Mouse (Mus musculus) intestine, postnatal 0 days (tissue): Measurements from ENCODE around the gene Milr1. TPM values are rescaled to one million over a fixed set of nuclear protein-coding genes. Genes with fewer than 3 reads are reported as not detected.
"Not testable (repeated sequence)": the region's sequence is repeated elsewhere in the genome, so short reads cannot be mapped to it uniquely, and the experiment has no call there.

ENCODE experiments used
- ATAC-seq: fragments of 200-750 bp; cut with Nextera tagmentation; 2 replicates; pipeline ENCODE4 v1.8.0; 2017; ENCODE audit warnings: mild to moderate bottlenecking, moderate TSS enrichment, moderate library complexity
- H3K27ac ChIP-seq: fragments of 300-500 bp; sonication (generic); 2 replicates; pipeline ENCODE4 v1.5.1; 2014; ENCODE audit warnings: mild to moderate bottlenecking, low read depth, low read length, moderate library complexity
- H3K27me3 ChIP-seq: fragments of 300-500 bp; sonication (generic); replicated peaks from 2 replicates; pipeline ENCODE4 v1.6.1; 2014; ENCODE audit warnings: low read length, mixed read lengths; ENCODE audit not compliant: control insufficient read depth, insufficient read depth
- H3K36me3 ChIP-seq: fragments of 300-500 bp; sonication (generic); 2 replicates; pipeline ENCODE4 v1.6.1; 2014; ENCODE audit warnings: mild to moderate bottlenecking, moderate library complexity; ENCODE audit not compliant: control insufficient read depth, insufficient read depth
- H3K4me1 ChIP-seq: fragments of 300-500 bp; sonication (generic); replicated peaks from 2 replicates; pipeline ENCODE4 v1.6.1; 2014; ENCODE audit warnings: antibody characterized with exemption, low read length, mixed read lengths; ENCODE audit not compliant: control insufficient read depth, insufficient read depth
- H3K4me2 ChIP-seq: fragments of 300-500 bp; sonication (generic); replicated peaks from 2 replicates; pipeline ENCODE4 v1.6.1; 2014; ENCODE audit warnings: low read depth, mild to moderate bottlenecking, moderate library complexity
- H3K4me3 ChIP-seq: fragments of 300-500 bp; sonication (generic); 2 replicates; pipeline ENCODE4 v1.5.1; 2014; ENCODE audit warnings: low read depth, low read length
- H3K9ac ChIP-seq: fragments of 300-500 bp; sonication (generic); 2 replicates; pipeline ENCODE4 v1.6.1; 2014; ENCODE audit warnings: mild to moderate bottlenecking, low read depth, low read length
- H3K9me3 ChIP-seq: fragments of 300-500 bp; sonication (generic); 2 replicates; pipeline ENCODE4 v1.6.1; 2016; ENCODE audit warnings: mixed run types; ENCODE audit not compliant: control insufficient read depth
- CTCF ChIP-seq: sonication (generic); IDR thresholded peaks from 2 replicates; pipeline ENCODE4 v1.5.1; 2016; ENCODE audit warnings: low read depth, mild to moderate bottlenecking, control low read depth, antibody characterized with exemption, moderate library complexity
- WGBS: fragments of 180-500 bp; shearing (Covaris S2); extraction: QIAGEN DNeasy Blood & Tissue Kit; methylation state at CpG from one replicate; pipeline ENCODE4 v1.1.7; 2014; 5-methylcytosine and 5-hydroxymethylcytosine counted together
- polyA plus RNA-seq: library from polyadenylated mRNA; unstranded; fragments of >200 nt; fragmentation: Nextera tagmentation; extraction: Ambion mirVana; gene quantifications from 2 replicates; pipeline ENCODE4 v1.2.1, GENCODE M21; 2015

Milr1 gene
- polyA plus RNA-seq, 1 experiment from 2014 or later: 1.9 TPM

GRCm38 (mm10) chr11:106720379-106720778, 30.6 kb upstream of the Milr1 start:
- H3K4me2 ChIP-seq: no peak overlapping the region
- 35% methylated on average over 8 of the region's 8 CpGs for WGBS
- no peaks in the 10 kb centered on the region for H3K27me3 ChIP-seq
- H3K36me3 ChIP-seq: no peaks in the 10 kb centered on the region
- no peak overlapping the region for H3K27ac ChIP-seq
- peaks cover 4% of the 10 kb centered on the region; the same call in 1 of the 2 replicates for H3K4me1 ChIP-seq
- no peak for TF ChIP-seq CTCF
- no peak for ATAC-seq
- H3K4me3 ChIP-seq: no peak overlapping the region
- no peak overlapping the region for H3K9ac ChIP-seq
- no peaks in the 10 kb centered on the region for H3K9me3 ChIP-seq

GRCm38 (mm10) chr11:106722831-106723361, 28.1 kb upstream of the Milr1 start:
- H3K27ac ChIP-seq: peak overlapping the region; percentile 21; the same call in 1 of the 2 replicates
- ATAC-seq: peak; percentile 72

GRCm38 (mm10) chr11:106723611-106724125, 27.4 kb upstream of the Milr1 start:
- 70% methylated on average over 15 of the region's 15 CpGs for WGBS
- H3K9ac ChIP-seq: no peak overlapping the region
- H3K36me3 ChIP-seq: no peaks in the 10 kb centered on the region
- no peaks in the 10 kb centered on the region for H3K27me3 ChIP-seq
- no peaks in the 10 kb centered on the region for H3K9me3 ChIP-seq
- peaks cover 4% of the 10 kb centered on the region; the same call in 1 of the 2 replicates for H3K4me1 ChIP-seq
- H3K4me2 ChIP-seq: no peak overlapping the region
- ATAC-seq: no peak
- no peak for TF ChIP-seq CTCF
- H3K4me3 ChIP-seq: no peak overlapping the region
- no peak overlapping the region for H3K27ac ChIP-seq

More at GRCm38 (mm10) chr11:106722831-106723361, 28.1 kb upstream of the Milr1 start:
- H3K9me3 ChIP-seq: no peaks in the 10 kb centered on the region
- H3K4me1 ChIP-seq: peaks cover 4% of the 10 kb centered on the region; the same call in 1 of the 2 replicates
- no peaks in the 10 kb centered on the region for H3K36me3 ChIP-seq
- H3K9ac ChIP-seq: no peak overlapping the region
- H3K27me3 ChIP-seq: no peaks in the 10 kb centered on the region
- WGBS: 5% methylated on average over 6 of the region's 7 CpGs
- no peak for TF ChIP-seq CTCF
- H3K4me3 ChIP-seq: no peak overlapping the region
- 0 out of 2 replicates have a peak overlapping the region, but pooled peaks have one; percentile 6 for H3K4me2 ChIP-seq

GRCm38 (mm10) chr11:106724176-106724915, 26.7 kb upstream of the Milr1 start:
- ATAC-seq: no peak; the same call in 1 of the 2 replicates
- no peaks in the 10 kb centered on the region for H3K27me3 ChIP-seq
- H3K27ac ChIP-seq: no peak overlapping the region
- H3K36me3 ChIP-seq: no peaks in the 10 kb centered on the region
- H3K9me3 ChIP-seq: no peaks in the 10 kb centered on the region
- 80% methylated on average over 10 of the region's 10 CpGs for whole genome bisulfite sequencing
- H3K4me2 ChIP-seq: no peak overlapping the region
- H3K9ac ChIP-seq: no peak overlapping the region
- no peak for TF ChIP-seq CTCF
- no peak overlapping the region for H3K4me3 ChIP-seq
- H3K4me1 ChIP-seq: peaks cover 4% of the 10 kb centered on the region; the same call in 1 of the 2 replicates

GRCm38 (mm10) chr11:106724916-106725235, 26.1 kb upstream of the Milr1 start:
- not testable (repeated sequence) for H3K9ac ChIP-seq, H3K4me3 ChIP-seq, H3K36me3 ChIP-seq, H3K27me3 ChIP-seq, H3K4me1 ChIP-seq, H3K9me3 ChIP-seq, ATAC-seq, H3K27ac ChIP-seq, H3K4me2 ChIP-seq
- 60% methylated on average over 9 of the region's 9 CpGs for WGBS

GRCm38 (mm10) chr11:106727967-106728366, 23.1 kb upstream of the Milr1 start:
- H3K9me3 ChIP-seq: no peaks in the 10 kb centered on the region
- no peaks in the 10 kb centered on the region for H3K36me3 ChIP-seq
- no peak overlapping the region for H3K27ac ChIP-seq
- H3K9ac ChIP-seq: no peak overlapping the region
- no peak for ATAC-seq
- no peak for TF ChIP-seq CTCF
- no peak overlapping the region for H3K4me3 ChIP-seq
- H3K27me3 ChIP-seq: no peaks in the 10 kb centered on the region
- 53% methylated on average over 5 of the region's 5 CpGs for WGBS
- H3K4me2 ChIP-seq: no peak overlapping the region
- H3K4me1 ChIP-seq: no peaks in the 10 kb centered on the region
